Mouse (Mus musculus) brown adipose tissue, adult 24 weeks (tissue): Measurements from ENCODE around the gene Cgn. TPM values are rescaled to one million over a fixed set of nuclear protein-coding genes. Genes with fewer than 3 reads are reported as not detected.

ENCODE experiments used
- H3K27ac ChIP-seq: fragments of 200-500 bp; replicated peaks from 2 replicates; pipeline ENCODE4 v1.5.1; 2012; ENCODE audit warnings: low read depth, mild to moderate bottlenecking, low read length
- H3K4me1 ChIP-seq: fragments of 200-500 bp; 2 replicates; pipeline ENCODE4 v1.6.1; 2012; ENCODE audit warnings: low read length, mixed read lengths; ENCODE audit not compliant: control insufficient read depth, insufficient read depth, insufficient read length
- H3K4me3 ChIP-seq: fragments of 200-500 bp; 2 replicates; pipeline ENCODE4 v1.5.1; 2012; ENCODE audit warnings: low read depth, mild to moderate bottlenecking, low read length, moderate library complexity; ENCODE audit not compliant: insufficient read depth
- polyA plus RNA-seq: library from polyadenylated mRNA; stranded (reverse); fragments of >200 nt; gene quantifications from 2 replicates; pipeline ENCODE4 v1.2.4, GENCODE M21; 2012; ENCODE audit not compliant: missing spikeins, insufficient read depth, insufficient read length

Cgn gene
- polyA plus RNA-seq = not detected in 2 replicates

DNA sequence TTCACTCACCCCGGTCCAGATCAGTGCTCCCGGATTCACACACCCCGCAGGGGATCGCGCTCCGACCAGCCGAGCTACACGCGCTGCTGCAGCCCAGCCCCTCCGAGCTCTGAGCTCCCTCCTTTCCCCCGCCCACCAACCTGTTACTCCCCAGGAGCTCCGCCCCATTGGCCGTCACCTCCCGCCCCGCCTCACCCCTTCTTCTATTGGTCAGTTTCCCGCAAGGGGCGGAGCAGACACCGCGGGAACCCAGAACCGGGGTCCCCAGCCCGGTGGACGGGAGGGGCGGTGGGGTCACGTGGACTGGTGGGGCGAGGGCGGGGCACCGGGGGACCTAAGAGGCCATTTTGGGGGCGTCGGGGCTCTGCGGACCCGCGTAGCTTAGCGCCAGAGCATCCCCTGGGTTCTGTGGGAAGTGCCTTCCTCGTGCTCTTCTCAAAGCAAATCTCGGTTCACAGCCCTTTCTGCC, at the start of gene Cgn:
Gene Cgn (minus strand): TSS at position 126 of the 469 bp plus-strand sequence.
- Histone ChIP-seq H3K27ac (no peak within 1 kb of the TSS), H3K4me1 (peaks cover 3% of the 10 kb centered on the region; the same call in 1 of the 2 replicates), H3K4me3 (peak within 1 kb of the TSS; percentile 53)

GRCm38 (mm10) chr3:94835396-94835795, 49.1 kb upstream of the Cgn start:
- no peak overlapping the region for H3K4me3 ChIP-seq
- no peaks in the 10 kb centered on the region for H3K4me1 ChIP-seq
- no peak overlapping the region for H3K27ac ChIP-seq

- no peak overlapping the region for H3K4me3 ChIP-seq
- no peak overlapping the region for H3K27ac ChIP-seq
- no peaks in the 10 kb centered on the region for H3K4me1 ChIP-seq
These were observed 47.1 kb upstream of the Cgn start for GRCm38 (mm10) chr3:94833358-94833757.

DNA sequence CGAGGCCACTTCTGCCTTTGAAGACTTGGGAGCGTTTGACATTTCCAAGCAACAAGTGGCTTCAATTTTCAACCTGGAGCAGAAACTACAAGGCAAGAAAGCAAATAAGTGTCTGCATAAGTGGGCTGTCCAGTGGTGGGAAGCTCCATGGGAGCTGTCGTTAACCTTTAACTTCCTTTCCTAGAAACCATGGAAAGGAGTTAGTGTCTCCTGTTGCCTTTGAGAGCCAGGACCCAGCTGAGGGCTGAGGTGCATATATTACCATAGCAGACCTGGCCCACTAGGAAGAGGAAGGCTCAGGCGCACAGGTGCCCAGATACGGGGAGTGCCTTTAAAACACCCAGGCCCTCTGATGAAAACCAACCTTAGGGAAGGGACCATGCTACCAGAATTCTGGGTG, 46.4 kb upstream of the Cgn start:
- H3K27ac ChIP-seq = no peak overlapping the region
- H3K4me3 ChIP-seq = no peak overlapping the region
- H3K4me1 ChIP-seq = no peaks in the 10 kb centered on the region

GRCm38 (mm10) chr3:94832100-94832499, 45.8 kb upstream of the Cgn start:
- no peak overlapping the region for H3K27ac ChIP-seq

DNA sequence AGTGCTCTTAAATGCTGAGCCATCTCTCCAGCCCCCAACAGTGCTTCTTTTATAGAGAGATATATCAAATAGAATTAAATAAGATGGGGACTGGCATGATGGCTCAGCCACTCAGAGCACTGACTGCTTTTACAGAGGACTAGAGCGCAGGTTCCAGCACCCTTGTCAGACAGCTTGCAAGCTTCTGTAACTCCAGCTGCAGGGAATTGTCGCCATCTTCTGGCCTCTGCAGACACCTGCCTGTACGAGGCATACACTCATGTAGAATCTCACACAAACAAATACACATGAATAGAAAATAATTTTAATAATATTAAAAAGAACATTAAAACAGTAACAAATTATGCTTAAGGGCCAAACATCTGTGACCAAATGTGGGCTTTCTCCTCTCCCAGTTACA, 37.8 kb upstream of the Cgn start:
- no peaks in the 10 kb centered on the region for H3K4me1 ChIP-seq
- no peak overlapping the region for H3K27ac ChIP-seq
- H3K4me3 ChIP-seq = no peak overlapping the region

More at GRCm38 (mm10) chr3:94832100-94832499, 45.8 kb upstream of the Cgn start:
- Histone ChIP-seq H3K4me1 (no peaks in the 10 kb centered on the region), H3K4me3 (no peak overlapping the region)

DNA sequence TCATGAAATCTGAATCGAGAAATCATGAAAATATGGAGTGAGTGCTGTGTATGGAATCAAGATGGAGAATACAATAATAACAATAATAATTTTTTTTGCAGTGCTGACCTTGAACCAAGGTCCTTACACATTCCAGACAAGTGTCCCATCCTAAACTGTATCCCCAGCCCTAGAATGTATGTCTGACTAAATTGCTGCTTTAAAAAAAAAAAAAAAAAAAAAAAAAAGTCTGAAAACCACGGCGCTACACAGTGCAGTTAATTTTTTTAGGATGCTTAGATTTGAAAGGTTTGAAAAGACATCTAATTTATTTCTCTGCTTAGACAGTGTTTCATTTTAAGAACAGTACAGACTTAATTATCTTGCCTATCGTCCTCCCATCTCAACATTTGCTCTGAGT, 35.8 kb upstream of the Cgn start:
- no peak overlapping the region for H3K4me3 ChIP-seq

DNA sequence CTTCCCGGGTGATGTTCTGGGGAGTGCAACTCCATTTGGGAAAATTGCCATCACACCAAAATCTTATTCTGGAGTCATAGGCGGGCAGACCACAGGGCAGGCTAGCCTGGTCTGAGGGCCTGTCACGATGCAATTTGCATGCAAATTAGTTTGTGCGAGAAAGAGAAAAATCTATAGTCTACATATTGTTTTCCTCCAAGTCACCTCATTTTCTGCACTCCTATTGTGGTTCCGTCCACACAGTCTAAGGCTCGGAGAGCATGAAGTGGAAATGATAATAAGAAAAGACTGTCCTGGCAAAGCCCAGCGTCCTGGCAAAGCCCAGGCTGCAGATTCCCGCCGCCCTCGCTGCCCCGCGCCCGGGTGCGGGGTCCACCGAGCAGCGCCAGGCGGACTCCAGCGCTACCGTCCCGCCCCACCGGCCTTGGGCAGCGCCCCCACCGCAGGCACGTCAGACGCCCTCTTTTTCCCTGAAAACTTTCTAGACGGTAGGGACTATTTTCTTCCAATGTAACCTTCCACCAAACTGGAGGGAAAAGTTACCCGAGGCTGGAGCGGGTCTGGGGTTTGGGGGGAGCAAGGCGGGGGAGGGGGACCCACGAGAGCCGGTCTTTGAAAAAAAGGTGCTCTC, 34.8 kb upstream of the Cgn start:
- no peaks in the 10 kb centered on the region for H3K4me1 ChIP-seq
- H3K4me3 ChIP-seq = peak overlapping the region; percentile 100
- no peak overlapping the region for H3K27ac ChIP-seq

More for the DNA sequence above, 35.8 kb upstream of the Cgn start:
- H3K4me1 ChIP-seq = no peaks in the 10 kb centered on the region
- H3K27ac ChIP-seq = no peak overlapping the region

GRCm38 (mm10) chr3:94819452-94820425, 33.4 kb upstream of the Cgn start:
- no peaks in the 10 kb centered on the region for H3K4me1 ChIP-seq
- H3K4me3 ChIP-seq = no peak overlapping the region
- no peak overlapping the region for H3K27ac ChIP-seq

- no peaks in the 10 kb centered on the region for H3K4me1 ChIP-seq
- no peak overlapping the region for H3K27ac ChIP-seq
- no peak overlapping the region for H3K4me3 ChIP-seq
These were observed 31.4 kb upstream of the Cgn start for GRCm38 (mm10) chr3:94817731-94818130.

DNA sequence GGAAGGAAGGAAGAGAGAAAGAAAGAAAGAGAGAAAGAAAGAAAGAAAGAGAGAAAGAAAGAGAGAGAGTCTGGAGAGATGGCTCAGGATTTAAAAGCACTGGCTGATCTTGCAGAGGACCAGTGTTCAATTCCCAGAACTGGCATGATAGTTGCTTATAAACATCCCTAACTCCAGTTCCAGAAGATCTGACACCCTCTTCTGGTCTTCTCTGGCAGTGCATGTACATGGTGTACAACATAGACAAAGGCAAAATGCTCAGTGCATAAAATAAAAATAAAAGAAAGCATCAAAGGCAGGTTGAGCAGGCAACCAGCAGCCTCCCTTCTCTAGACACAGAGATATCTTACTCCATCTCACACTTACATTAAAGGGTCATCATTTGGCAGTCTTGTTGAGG, 29.3 kb upstream of the Cgn start:
- H3K27ac ChIP-seq = no peak overlapping the region
- no peaks in the 10 kb centered on the region for H3K4me1 ChIP-seq
- H3K4me3 ChIP-seq = no peak overlapping the region

GRCm38 (mm10) chr3:94814663-94815062, 28.4 kb upstream of the Cgn start:
- Histone ChIP-seq H3K4me3 (no peak overlapping the region), H3K4me1 (no peaks in the 10 kb centered on the region), H3K27ac (no peak overlapping the region)

- H3K4me3 ChIP-seq = no peak overlapping the region
- no peak overlapping the region for H3K27ac ChIP-seq
- H3K4me1 ChIP-seq = no peaks in the 10 kb centered on the region
These were observed 27.8 kb upstream of the Cgn start for GRCm38 (mm10) chr3:94814063-94814462.

DNA sequence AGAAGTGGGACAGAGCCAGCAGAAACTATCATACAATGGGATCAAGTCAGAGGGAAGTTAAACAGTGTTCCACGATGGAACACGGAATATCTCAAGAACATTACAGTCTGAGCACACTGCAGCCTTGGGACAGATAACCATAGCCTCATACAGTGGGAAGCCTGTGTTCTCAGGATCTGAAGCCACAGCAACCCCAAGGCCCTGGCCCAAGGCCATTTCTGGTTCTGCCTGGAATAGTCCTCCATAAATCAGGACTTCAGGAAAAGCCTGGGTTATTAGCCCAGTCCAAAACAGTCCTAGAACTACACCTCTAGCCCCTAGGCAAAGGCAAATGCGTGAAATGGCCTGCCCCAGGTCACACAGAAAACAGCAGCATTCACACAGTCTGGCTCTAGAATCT, 27.4 kb upstream of the Cgn start:
- Histone ChIP-seq H3K4me3 (no peak overlapping the region), H3K4me1 (no peaks in the 10 kb centered on the region), H3K27ac (no peak overlapping the region)

DNA sequence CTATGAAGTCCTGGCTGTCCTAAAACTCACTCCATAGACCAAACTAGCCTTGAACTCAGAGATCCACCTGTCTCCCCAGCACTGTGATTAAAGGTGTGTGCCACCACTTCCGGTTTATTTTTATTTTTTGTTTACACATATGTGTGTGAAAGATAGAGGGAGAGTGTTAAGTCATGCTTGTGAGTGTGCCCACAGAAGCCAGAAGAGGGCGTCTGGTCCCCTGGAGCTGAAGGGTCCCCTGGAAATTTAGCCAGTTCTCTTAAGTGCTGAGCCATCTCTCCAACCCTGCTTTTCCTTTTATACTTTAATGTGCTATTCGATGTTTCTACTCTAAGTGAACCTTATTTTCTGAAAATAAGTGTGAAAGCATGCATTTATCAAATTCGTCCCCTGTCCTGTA, 25.3 kb upstream of the Cgn start:
- no peak overlapping the region for H3K4me3 ChIP-seq
- no peak overlapping the region for H3K27ac ChIP-seq
- H3K4me1 ChIP-seq = no peaks in the 10 kb centered on the region
